Mouse (Mus musculus) CD4-positive helper T cell, adult 2 months (primary cell): ENCODE results near the gene Hsf4.
"Not testable (repeated sequence)": the region's sequence is repeated elsewhere in the genome, so short reads cannot be mapped to it uniquely, and the experiment has no call there.

Experiments used
- DNase-seq: peaks from one replicate; pipeline ENCODE4 v3.0.0-alpha.2; 2012; ENCODE audit warnings: low read depth, missing footprints, low spot score

Hsf4 gene

DNA sequence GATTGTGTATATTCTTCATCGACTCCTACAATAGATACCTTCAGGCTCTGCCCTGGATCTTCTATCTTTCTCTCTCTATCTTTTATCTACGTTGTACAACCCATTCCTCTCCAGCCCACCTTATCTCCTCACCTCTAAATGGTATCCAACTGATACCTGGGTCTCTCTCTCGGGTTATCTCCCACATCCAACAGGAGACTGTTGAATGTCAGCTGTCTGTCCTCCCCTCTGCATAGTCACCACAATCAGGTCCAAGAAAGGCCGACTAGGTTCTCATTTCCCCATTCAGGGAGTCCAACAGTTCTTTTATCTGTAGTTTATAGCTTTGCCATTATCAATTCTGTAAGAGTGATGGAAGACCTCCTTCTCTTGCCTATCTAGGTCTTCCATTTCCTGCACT is 12.6 kb downstream of the Hsf4 start:
- DNase-seq: no peak

DNA sequence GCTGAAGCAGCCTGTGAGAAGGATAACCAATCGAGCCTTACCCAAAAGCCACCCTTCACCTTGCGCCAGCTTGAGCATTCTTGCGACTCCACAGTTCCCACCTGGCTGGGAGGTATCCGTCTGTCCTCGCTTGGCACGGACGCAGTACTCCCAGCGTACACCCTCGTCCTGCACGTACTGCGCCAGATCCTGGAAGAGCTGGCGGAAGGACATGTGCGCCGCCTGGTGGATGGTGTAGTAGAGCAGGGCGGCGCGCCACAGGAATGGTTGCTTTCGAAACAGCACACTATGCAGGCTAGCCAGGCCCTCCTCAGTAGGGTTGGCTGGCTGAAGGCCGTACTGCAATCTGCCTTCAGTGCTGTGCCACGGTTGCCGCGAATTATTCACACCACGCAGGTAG is 13.5 kb downstream of the Hsf4 start:
- peak; percentile 63 for DNase-seq

DNA sequence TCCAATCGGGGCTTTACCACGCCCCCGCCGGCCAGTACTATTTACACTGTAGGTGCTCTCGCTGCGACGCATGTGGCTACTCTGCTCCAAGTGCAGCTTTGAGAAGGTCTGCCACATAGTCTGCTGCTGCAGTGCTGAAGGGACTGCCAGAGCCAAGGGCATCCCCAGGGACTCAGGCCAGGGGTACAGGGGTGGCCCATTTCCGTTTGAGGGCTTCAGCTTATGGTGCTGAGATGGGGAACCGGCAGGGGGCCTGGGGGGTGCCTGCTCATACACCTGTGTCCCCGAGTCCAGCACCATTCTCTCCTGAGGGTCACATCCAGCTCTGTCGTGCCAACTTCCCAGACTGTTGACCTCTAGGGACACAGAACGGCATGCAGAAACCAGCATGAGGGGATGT is 15.9 kb downstream of the Hsf4 start:
- no peak for DNase-seq

DNA sequence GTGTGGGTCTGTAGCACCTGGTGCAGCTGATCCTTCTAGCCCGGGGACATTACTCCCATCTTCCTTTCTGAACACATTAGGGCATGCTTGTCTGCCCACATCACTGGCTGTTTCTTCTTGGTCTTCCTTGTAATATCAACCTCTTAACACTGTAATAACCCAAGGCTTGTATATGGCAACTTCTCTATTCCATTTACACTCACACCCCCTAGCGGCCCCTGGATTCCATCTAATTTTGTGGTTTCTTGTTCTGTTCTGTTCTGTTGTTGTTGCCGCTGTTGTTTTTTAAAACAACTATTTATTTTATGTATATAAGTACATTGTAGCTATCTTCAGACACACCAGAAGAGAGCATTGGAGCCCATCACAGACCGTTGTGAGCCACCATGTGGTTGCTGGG is 17.3 kb downstream of the Hsf4 start:
- no peak for DNase-seq

DNA sequence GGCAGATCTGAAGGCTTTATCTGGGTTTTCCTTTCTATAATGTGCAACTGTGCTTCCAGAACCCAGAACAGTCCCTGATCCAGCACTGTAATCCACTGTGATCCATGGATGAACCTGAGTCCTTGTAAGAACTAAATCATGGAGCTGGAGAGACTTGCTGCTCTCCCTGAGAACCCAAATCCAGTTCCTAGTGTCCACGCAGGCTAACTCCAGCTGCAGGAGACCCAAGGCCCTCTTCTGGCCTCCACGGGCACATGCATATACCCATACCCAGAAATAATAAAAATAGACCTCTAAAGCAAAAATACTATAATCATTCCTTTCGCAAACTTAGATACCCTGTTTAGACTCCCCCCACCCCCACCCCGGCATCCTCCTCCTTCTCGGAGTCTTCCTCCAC is 18.6 kb downstream of the Hsf4 start:
- DNase-seq: no peak

DNA sequence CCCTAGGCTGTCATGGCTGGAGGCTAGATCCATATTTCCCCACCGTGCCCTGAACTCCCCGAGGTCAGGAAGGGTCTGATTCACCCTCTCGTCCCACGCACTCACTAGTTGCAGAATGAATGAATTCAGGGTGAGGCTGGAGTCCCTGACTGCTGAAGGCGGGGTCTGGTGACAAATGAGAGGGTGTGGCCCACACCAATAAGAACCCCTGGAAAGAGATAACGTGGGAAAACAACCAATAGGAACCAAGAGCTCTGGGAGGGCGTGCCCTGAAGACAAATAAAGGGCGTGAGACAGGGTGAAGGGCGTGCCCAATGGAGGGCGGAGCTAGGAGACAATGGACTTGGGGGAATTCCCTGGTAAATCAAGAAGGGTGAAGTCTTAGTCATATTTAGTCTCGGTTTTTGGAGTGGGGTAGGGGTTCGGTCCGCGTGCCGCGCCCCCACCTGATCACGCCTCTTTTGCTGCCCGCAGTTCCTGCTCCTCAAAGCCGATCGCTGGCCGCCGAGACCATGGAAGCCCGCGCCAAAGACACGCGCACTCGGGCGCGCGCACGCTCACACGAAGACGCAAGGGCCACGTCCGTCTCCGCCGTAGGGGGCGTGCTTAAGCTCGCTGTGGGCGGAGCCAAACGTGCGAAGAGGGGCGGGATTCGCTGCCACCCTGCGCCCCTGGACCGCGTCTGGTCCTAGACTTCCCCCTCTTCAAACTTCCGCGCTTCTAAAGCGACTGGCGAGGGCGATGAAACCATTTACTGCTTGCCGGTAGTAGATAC is 19.5 kb downstream of the Hsf4 start:
- DNase-seq: peak; percentile 96

DNA sequence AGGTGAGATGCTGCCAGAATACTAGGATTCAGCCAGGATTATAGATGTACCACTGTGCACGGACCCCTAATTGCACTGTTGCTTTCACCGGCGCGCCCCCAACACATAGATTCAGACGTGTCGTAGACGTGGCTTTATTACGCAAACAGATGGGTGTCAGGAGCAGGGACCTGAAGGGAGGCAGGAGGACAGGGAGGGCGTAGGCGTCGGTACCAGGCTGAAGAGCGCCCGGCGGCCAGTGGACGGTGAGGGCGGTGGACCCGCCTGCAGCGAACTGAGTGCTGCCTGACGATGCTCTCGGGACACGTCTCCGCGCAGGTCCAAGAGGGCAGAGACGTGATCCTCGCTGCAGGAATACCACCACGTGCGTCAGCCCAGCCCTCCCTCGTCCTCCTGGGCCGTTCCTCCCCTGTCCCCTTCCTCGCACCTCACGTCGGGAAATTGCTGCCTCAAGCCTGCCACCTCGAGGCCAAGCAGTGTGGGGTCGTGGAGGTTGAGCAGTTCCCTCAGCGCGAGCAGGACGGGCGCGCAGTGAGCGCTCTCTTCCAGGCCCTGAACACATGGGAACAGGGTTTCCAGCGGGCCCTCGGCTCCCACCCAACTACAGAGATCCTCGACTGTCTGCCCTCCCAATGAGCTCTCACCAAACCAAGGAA is 20.3 kb downstream of the Hsf4 start, which contains the start of gene 4931428F04Rik:
Gene 4931428F04Rik, minus strand, starts transcription at position 60 of the 656 bp plus-strand sequence.
- peak; percentile 72 for DNase-seq

DNA sequence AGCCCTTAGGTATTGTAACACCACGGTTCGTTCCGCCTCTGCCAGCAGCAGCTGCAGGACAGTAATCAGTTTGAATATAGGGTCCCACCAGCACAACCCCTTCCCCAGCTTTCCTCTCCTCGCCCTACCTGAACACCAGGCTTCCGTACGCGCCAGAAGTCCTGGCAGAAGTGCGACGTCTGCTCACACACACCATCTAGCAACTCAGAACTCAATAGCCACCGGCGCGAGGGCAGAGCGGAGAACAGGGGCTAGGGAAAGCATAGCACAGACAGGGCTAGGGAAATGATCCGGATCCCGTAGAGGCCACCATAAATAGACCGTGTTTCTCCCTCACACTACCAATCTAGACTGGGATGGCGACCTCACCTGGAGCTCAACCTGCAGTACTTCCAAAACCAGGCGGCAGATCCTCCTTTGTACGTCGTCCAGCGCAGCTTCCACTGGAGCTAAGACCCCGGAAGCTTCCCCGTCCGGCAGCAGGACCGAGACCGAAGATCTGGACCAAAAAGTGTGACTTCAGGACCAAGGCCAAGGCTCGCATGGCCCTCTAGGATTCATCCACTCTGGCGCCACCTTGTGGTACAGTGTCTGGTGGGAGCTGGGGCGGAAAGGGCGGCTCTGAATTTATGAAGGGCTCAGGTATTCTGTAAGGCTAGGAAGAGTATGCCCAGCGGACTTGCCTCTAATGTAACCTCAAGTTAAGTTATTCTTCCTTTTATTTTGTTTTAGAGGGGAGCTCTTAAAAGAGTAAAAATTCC is 21.1 kb downstream of the Hsf4 start:
- DNase-seq: peak; percentile 86

DNA sequence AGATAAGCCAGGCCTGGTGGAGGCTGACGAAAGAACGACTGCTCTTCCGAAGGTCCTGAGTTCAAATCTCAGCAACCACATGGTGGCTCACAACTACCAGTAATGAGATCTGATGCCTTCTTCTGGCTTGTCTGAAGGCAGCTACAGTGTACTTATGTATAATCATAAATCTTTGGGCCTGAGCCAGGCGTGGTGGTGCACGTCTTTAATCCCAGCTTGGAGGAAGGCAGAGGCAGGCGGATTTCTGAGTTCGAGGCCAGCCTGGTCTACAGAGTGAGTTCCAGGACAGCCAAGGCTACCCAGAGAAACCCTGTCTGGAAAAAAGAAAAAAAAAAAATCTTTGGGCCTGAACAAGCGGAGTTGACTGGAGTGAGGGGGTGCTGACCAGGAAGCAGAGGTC is 21.8 kb downstream of the Hsf4 start:
- not testable (repeated sequence) for DNase-seq

DNA sequence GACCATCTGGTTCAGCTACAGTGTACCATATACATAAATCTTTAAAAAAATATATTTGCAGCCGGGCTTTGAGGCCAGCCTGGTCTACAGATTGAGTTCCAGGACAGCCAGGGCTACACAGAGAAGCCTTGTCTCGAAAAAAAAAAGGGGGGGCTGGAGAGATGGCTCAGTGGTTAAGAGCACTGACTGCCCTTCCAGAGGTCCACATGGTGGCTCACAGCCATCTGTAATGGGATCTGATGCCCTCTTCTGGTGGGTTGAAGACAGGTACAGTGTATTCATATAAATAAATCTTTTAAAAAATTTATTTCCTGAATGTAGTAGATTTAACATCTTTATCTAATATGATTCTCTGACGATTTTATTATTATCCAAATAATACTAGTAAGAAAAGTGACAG is 22.2 kb downstream of the Hsf4 start:
- peak; percentile 30 for DNase-seq

DNA sequence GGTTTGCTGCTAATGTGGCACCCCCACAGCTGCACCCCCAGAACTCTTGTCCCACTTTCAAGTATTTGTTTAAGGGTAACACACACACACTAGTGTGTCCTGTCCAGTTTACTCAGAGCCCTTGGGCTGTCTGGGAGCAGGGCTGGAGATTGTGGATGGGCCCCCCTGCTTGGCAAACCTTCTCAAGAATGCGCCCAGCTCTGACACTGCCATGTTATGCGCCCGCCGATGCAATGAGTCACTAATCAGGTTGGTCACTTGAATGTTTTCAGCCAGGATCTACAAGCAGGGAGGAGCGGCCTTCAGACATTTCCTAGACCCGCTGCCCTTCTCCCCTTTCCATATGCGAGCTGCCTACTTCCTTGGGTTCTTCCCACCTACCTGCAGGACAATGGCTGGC is 22.9 kb downstream of the Hsf4 start:
- no peak for DNase-seq

DNA sequence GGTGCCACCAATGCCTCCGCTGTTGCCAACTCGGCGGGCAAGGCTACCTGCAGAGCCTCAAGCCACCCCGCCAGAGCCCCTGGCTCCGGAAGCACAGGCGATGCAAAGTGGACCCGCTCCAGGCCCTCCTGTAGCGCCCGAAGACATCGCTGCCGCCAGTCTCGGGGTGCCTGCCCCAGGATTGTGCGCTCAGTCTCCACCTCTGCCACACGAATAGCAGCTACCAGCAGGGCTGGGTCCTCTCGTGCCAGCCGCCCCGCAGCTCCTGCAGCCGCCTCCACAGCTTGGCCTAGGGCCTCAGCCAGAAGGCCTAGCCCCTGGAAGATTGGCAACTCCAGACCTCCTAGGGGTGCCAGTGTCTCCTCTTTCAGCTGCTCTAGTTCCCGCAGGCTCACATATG is 23.8 kb downstream of the Hsf4 start:
- DNase-seq: no peak

DNA sequence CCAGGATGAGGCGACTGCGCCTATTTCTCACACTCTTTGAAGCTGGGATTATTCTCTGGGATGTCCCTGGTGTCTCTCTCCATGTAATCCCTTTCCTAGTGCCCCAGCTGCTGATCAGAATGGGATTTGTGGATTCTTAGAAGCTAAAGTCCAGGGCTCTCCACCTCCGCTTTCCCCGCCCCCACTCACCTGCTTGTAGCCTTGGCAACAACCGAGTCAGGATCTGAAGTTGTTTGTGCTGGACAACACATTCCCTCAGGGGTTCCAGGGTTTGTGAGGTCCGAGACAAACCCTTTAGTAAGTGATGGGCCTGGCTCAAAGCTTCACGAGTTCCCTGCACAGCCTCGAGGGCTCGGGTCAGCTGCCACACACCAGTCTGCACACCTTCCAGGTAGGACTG is 25.2 kb downstream of the Hsf4 start:
- DNase-seq: no peak

DNA sequence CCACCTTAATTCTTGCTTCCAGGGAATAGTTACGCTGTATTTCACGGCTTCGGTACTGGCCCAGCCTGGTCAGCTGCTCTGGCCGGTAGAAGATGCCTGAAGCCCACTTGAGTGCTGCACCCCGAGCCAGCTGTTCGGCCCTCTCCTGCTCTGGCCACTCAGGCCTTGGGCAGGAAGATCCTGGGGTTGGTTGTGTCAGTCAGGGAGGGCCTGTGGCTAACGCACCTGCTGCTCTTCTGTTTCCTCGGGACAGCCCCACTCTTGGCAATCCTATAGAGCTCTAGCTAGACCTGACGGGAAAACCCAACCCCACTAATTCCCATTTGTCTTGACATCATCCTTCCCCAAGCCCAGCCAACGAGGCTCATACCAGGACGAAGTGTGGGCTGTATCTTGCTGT is 25.7 kb downstream of the Hsf4 start:
- no peak for DNase-seq

DNA sequence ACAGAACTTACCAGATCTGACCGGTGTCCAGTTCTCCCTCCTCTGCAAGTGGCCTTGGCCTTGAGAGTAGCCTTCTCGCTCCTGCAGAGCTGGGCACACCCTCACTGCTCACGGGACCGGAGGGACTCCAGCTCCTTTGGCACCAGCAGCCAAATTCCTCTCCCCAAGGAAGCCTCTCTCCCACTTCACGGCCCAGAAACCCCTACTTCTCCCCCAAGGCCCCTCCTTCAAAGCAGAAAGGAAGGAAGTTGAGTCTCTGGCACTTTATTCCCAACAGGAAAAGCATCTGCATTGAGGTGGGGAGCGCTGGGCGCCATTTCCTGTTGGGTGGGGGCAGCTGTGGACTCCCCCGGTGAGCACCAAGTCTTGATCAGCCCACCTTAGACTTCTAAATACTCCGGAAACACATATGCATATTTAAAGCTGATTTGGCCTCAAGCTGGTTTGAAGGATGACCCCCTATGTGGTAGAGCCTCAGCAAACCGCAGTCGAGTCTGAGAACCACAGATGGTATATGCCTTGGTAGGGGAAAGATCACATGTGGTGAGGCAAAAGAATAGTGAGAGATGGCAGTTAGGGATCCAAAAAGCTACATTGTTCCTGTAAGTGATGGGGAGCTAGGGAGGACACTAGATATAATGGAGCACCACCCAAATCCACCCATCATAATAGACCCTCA is 26.4 kb downstream of the Hsf4 start, which contains the start of gene Exoc3l:
Gene Exoc3l, minus strand, starts transcription at position 207 of the 679 bp plus-strand sequence.
- DNase-seq: no peak

DNA sequence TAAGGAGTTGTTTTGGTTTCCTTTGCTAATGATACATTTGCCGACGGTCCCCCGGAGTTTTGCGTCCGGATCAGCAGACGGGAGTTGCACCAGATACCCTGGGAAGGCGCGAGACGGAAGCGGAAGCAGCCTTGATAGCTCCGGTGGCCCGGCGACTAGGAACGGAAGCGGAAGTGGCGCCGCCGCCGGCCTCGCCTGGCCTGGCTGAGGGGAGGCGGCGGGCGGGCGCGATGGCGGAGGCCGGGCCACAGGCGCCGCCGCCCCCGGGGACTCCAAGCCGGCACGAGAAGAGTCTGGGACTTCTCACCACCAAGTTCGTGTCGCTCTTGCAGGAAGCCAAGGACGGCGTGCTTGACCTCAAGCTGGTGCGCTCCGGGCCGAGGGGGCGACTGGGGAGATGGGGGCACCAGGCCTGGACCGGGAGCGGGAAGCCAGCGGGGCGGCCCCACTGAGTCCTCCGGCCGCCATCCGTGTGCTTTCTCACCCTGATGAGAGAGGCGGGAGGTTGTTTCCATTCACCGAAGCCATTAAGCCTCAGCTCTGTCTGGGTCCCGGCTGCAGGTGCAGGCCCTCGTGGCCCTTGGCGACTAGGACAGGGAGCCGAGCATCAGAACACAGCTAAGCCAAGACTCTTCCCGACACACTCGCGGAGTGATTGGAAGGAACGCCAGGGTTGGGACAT is 28.1 kb downstream of the Hsf4 start, which contains the start of gene E2f4:
Gene E2f4, plus strand, starts transcription at position 153 of the 682 bp plus-strand sequence.
- peak; percentile 90 for DNase-seq

DNA sequence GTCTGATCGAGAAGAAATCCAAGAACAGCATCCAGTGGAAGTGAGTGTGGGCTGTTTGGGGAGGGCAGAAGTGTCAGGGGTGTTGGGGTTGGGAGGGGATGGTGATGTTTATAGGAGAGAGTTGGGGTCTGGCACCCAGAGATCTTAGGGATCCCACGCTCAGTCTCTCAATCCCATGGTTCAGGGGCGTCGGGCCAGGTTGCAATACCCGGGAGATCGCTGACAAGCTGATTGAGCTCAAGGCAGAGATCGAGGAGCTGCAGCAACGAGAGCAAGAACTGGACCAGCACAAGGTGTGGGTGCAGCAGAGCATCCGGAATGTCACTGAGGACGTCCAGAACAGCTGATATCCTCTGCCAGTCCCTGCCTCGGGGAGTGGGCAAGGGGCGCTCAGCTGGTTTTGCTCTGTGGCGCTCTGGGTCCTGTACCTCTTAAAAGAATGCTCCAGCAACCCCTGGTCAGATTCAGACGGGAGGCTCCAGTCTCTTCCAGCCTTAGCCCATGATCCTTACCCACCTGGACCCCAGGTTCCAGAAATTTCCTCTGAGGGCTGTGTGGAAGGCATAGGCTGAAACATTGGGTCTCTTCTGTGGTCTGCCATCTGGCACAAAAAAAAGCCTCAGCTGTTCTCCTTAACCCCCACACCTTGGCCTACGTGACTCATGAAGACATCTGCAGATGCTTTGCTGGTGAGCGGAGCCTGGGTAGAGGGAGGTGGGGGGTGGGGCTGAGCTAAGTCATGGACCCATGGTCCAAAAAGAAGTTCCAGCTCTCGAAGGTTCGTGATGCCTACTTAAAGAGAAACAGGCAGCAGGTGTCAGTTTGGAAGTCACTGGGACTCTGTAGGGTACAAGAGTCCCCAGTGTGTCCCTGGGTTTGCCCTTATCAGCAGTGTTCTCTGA is 29.0 kb downstream of the Hsf4 start:
- no peak for DNase-seq

DNA sequence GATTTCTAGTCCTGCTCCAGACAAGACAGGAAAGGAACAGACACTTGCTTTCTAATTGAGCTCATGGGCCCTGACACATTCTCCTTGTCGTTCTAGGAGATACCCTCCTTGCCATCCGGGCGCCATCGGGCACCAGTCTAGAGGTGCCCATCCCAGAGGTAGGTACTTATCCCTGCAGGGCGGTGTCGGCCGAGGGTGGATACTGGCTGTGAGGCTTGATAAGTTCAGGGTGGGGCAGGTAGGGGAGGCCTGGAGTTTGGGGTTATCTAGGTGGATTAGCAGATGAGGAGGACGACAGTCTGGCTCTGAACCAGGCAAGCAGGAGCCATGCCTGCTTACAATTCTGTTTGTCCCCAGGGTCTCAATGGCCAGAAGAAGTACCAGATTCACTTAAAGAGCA is 30.4 kb downstream of the Hsf4 start:
- DNase-seq: no peak

DNA sequence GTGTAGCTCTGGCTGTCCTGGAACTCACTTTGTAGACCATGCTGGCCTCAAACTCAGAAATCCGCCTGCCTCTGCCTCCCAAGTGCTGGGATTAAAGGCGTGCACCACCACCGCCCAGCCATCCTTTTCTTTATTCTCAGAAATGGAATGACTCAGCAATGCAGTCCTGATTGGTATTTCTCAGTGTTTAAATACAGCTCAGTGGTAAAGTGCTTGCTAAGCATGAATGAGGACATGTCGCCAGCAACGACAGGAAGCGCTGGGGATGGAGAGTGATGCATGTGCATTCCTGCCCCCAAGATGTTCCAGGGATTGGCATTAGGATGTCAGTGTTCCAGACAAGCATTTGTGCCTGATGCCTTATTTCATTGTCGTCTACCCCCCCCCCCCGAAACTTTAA is 33.8 kb downstream of the Hsf4 start:
- DNase-seq: no peak

DNA sequence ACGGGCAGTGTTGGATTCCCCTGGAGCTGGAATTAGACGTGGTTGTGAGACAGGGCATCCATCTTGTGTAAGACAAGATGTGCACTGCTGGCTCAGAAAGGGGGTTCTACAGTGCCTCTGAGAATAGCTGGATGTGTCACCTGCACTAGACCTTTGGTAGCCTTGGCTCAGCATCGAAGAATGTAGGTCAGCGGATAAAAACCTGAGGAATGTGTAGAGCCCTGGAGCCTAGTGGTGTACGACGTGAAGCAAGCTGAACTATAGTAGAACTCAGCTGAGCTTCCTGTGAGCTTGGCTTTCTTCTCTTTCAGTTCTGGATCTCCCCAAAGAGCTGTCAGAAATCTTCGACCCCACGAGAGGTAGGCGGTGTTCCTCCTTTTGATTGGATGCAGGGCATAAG is 34.3 kb downstream of the Hsf4 start:
- DNase-seq: no peak
